Mouse (Mus musculus): Measurements from ENCODE around the gene Gde1. TPM values are rescaled to one million over a fixed set of nuclear protein-coding genes. Genes with fewer than 3 reads are reported as not detected.

The Gde1 gene
- polyA plus RNA-seq (2012): 26.9 and 28.5 TPM in 2 replicates

DNA sequence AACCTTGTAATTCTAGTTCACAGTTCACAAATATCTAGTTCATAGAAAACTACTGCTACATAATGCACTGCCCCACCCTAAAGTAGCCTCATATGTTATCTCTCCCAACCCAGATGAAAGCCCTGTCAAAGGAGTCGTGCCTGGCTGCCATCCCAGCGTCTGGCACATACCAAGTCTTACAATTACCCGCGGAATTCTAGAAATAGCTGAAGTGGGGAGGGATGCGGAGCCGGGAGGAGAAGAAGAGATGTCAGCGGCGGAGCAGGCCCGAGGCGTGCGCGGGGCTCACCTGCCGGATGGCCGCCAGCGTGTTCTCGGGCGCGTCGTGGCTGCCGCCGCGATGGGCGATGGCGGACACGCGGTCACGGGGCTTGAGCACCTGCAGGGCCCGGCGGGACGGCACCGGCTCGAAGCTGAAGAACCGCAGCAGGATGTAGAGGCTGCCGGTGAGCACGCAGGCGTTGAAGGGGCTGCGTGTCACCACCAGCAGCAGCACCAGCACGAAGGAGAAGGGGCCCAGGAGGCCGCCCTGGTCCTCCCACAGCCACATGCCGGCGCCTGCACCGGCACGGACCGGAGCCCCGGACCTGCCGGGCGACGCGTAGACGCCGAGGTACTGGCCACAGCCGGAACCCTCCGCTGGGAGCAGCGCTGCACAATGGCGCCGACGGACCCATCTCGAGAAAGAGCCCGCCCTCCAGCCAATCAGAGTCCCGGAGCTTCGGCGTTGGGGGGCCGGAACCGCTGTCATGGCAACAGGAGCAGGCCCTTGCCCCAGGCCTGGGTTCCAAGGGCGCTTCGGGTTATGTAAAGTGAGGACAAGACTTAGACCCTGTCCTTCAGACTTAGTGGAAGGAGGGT is at the start of gene Gde1:
Gene Gde1, minus strand, starts transcription at position 678 of the 861 bp plus-strand sequence.

DNA sequence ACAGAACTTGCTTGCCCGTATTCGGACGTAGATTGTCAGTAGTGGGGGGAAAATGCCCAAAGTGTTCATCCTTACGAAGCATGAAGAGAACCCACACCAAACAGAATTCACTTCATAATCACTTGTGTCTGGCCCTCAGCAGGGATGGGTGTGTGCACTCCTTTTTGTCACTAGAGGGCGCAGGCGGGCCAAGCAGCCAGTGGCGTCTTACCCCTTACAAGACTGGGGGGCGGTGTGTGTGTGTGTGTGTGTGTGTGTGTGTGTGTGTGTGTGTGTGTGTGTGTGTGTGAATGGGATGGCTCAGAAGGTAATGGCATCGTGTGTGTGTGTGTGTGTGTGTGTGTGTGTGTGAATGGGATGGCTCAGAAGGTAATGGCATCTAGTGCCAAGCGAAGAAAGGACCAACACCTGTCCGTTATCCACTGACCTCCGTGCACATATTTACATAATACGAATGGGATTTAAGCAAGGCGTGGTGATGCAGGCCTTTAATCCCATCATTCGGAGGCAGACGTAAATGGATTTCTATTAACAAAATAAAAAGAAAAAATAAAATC is 34.5 kb upstream of the Gde1 start, which contains the start of gene Vps35l:
Gene Vps35l, plus strand, starts transcription at position 252 of the 557 bp plus-strand sequence.

DNA sequence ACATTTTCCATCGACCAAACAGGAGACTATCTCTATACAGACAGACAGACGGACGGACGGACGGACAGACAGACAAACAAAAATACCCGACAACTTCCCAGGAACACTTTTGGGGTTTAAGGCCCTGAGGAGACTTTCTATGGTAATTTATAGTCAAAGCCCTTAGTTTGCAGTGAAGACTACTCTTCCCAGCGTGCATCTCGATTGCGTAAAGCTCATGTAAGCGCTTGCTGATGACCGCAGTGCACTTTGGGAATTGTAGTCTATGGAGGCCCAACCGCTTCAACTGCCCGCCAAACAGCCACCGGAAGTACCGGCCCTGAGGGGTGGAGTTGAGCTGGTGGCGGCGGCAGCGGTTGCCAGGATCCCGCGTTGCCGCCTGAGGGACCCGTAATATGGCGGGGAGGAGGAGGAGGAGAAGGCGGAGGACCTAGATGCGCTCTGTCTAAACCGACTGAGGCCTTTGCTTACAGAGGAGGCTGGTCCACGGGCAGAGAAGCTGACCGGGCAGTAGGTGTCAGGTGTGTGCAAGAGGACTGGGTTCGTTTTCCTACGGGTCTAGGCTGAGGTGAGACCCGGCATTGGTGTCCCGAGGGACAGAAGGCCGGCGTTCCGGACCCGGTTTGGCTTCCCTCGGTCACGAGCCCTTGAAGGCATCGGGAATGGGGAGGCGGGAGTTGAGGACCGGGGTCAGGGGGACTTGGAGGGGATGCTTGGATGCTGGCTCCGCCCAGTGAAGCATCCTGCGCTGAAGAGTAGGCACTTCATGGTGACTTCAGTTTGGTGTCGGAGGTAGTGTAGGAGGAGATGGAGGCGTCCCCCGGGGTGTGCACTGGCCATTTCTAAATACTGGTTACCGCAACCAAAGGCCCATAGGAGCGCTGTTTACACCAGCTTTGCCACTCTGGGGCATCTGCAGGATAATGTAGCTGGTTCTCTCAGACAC is 6.9 kb upstream of the Gde1 start, which contains the start of gene Ccp110:
Gene Ccp110, plus strand, starts transcription at position 325 of the 946 bp plus-strand sequence.

Other genes starting within 250 kb of the Gde1 start
- gene Itpripl2, start 213.8 kb downstream of the Gde1 start, polyA plus RNA-seq (2012): 12.1 and 14.7 TPM in 2 replicates
- 30.6 and 32.4 TPM in 2 replicates for gene Coq7, start 172.4 kb downstream of the Gde1 start, polyA plus RNA-seq (2012)
- 0.04 and 0.05 TPM in 2 replicates for gene Tmc7, start 121.0 kb downstream of the Gde1 start, polyA plus RNA-seq (2012)
- gene Tmc5, start 108.5 kb downstream of the Gde1 start, polyA plus RNA-seq (2012): not detected in 2 replicates
- 0.88 and 1.6 TPM in 2 replicates for gene Ccp110, start 6.8 kb upstream of the Gde1 start, polyA plus RNA-seq (2012)
- 12.0 and 12.9 TPM in 2 replicates for gene Vps35l, start 34.4 kb upstream of the Gde1 start, polyA plus RNA-seq (2012)
- 0.24 and 0.26 TPM in 2 replicates for gene Iqck, start 150.0 kb upstream of the Gde1 start, polyA plus RNA-seq (2012)
- 9.5 and 10.4 TPM in 2 replicates for gene Knop1, start 150.5 kb upstream of the Gde1 start, polyA plus RNA-seq (2012)

All from megakaryocyte-erythroid progenitor cell, adult 5 weeks (primary cell).